Mouse (Mus musculus) monocyte, adult 2 months (primary cell): ENCODE results near the gene Hoxd11.

Experiments
- DNase-seq, 2 experiments: peaks; one replicate each; pipeline ENCODE4 v3.0.0; 2022; ENCODE audit warnings: low spot score in 2 of 2, low read depth in 1 of 2

Gene Hoxd11

DNA sequence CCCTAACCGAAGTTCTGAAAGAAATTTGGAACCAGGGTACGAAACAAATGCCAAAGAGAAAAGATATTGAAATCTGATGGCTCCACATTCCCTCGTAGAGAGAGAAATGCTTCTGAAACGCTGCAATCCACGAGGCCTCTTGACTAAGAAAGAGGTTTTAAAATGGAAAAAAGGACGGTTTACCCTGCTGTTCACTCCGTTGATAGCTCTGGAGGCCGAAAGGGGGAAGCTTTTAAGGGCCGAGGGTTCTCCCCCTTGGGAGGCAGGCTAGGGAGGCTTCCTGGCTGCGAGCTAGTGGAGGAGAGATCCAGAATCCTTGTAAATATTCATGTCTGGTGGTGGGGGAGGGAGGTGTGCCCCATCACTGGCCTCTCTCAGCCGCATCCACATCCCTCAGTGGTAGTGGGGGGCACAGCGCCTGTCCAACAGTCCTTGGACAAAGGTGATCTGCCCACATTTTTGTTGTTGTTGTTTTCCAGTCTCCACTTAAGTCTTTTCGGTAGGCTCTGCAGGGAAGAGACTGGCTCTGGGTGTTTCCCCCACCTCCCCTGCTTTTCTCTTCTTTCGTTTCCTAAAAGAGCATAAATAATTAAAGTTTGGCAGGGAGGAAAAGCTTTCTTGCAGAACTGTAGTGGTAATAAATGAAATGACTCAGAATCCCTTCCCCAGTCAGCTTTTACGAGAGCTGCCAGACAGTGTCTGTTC is at the start of gene Hoxd11:
TSS of gene Hoxd11 (plus strand) at position 667 of the 705 bp plus-strand sequence.
- DNase-seq, result no peak

- DNase-seq, result no peak
Measured at GRCm38 (mm10) chr2:74635412-74635811, 43.9 kb upstream of the Hoxd11 start.

DNA sequence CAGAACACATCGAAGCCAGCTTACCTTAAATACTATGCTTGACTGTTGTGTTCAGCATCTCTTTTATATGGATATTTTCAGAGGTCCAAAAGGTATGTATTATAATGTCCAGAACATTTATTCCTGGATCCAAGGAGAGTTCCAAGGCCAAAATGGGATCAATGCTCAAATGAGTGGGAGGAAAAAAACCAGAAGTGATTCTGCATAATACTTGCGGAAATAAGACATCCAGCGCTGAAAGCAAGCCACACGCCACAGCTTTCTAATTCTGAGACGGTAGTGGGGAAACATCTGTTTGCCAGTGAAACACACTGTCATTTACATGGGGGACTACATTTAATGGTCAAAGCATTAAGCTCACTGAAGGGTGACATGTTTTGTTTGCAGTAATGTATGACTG is 36.9 kb upstream of the Hoxd11 start:
- no peak for DNase-seq

GRCm38 (mm10) chr2:74645631-74646030 is 33.7 kb upstream of the Hoxd11 start:
- no peak for DNase-seq

GRCm38 (mm10) chr2:74647082-74647864 is 32.1 kb upstream of the Hoxd11 start:
- DNase-seq, result no peak

DNA sequence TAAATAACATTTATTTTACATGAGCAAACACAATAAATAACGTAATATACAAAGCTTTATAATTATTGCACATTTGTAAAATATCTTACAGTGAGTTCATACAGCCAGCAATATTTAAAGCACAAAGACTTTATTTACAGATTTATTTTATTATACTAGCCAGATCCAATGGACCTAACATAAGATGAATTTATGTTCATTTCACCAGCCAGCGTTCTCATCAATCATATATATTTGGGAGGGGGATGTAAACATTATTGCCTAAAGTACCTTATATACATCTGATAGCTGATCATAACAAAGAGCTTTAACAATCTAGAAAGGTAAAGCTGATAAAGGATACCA is 26.4 kb upstream of the Hoxd11 start:
- no peak for DNase-seq

GRCm38 (mm10) chr2:74653781-74654535 is 25.4 kb upstream of the Hoxd11 start:
- DNase-seq, result no peak

- DNase-seq, result no peak
Measured at GRCm38 (mm10) chr2:74654743-74655419, 24.5 kb upstream of the Hoxd11 start.

DNA sequence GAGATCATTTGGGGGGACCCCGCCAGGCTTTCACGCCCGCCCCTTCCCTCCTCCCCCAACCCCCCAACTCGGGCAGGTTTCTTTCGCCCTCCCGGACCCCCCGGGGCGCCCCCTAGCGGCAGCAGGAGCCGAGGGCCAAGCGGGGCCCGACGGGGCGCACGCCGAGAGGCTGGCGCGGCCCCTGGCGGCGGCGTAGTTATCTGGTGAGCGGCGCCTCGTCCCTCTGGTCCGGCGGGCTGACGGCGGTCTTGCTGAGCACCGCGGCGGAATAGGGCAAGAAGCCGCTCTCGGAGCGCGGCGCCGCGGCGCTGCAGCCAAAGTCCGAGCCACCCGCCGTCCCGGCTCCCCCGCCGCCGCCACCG is 24.0 kb upstream of the Hoxd11 start:
- DNase-seq, result no peak

GRCm38 (mm10) chr2:74655821-74656631 is 23.3 kb upstream of the Hoxd11 start:
- DNase-seq, result no peak

- no peak for DNase-seq
Measured at GRCm38 (mm10) chr2:74656632-74657021, 22.7 kb upstream of the Hoxd11 start.

DNA sequence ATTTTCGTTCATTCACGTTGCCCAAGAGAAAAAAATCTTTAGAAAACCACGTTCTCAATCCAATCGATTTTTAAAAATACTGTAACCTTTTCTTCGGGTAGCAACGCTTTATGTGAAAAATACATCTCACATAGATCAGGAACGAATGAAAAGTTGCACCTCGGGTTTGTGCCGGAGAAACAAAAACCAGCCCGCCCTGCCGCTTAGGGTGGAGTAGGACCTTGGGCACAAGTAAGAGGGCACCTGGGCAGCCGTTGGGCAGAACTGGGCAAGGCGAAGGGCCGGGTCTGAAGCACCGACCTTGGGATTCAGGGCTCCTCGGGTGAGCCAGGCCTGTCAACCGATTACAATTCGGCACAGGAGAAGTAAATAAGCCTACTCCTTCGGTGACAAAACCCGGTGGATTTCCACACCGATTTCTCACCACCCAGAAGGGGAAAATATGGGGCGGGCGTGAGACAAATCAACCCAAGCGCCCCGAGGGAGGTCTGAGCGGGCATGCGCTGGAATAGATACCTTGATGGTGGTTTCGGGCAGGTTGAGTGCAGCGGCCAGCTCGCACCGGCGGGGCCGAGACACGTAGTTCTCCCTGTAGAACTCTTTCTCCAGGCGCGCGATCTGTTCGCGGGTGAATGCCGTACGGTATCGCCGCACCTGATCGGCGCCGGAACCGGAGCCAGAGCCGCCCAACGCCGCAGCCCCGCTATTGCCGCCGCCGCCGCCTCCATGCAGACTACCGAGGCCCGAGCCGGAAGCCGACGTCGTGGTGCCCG is 21.9 kb upstream of the Hoxd11 start:
- no peak for DNase-seq

DNA sequence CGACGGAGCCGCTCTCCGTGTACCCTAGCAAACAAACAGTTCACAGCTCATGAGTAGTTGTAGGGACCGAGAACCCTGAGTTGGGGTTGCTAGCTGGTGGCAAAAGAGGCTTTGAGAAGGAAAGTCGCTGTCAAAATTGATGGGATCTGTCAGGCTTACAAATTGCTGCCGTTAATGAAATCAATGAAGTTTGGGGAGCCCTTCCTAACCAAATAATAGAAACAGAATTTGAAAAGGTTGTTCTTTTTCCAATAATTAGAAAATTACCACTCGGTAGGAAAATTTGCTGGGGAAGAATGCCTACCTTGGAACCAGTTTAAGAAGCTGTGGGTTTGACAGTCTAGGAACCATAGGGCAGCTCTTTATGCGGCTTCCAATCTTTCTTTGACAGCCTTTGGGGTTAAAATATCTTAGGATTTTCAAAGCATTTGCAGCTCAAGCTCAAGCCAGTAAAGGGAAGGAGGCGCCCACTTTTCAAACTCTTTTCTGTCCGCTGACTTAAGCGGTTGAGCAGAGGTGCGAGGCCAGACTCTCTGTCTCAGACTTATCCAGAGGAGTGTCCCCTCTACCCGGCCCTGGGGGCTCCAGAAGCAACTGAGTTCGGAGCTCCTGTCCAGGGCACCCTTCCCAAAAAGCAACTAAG is 21.2 kb upstream of the Hoxd11 start:
- no peak for DNase-seq

- DNase-seq, result no peak
Measured at GRCm38 (mm10) chr2:74658667-74659371, 20.5 kb upstream of the Hoxd11 start.

GRCm38 (mm10) chr2:74659507-74660005 is 19.8 kb upstream of the Hoxd11 start, which contains the start of gene Evx2:
Gene Evx2, minus strand, starts transcription at chr2:74659557.
- DNase-seq, result no peak

GRCm38 (mm10) chr2:74660421-74661375 is 18.7 kb upstream of the Hoxd11 start:
- DNase-seq, result no peak

DNA sequence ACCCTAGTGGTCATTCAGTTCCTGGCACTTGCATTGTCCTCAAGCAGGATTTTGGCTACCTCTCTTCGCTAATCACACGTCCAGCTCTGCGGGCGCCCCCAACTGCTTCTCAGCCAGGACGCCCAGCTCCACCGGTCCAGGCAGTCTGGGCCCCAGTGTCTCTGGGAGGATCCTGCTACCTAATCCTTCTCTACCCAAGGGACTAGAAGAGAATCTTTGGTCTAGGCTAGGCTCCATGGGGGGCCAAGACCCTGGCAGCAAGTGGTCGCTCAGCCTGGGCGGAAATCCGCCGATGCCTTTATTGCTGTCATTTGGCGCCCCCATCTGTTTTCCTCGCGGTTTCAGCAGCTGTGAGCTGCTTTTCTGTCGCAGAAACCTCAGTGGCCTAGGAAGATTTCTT is 17.7 kb upstream of the Hoxd11 start:
- no peak for DNase-seq
